Mouse (Mus musculus): ENCODE measurements around the gene Slc30a2. TPM values are rescaled to one million over a fixed set of nuclear protein-coding genes. Genes with fewer than 3 reads are reported as not detected.

Slc30a2 gene
- polyA plus RNA-seq, 1 experiment, result 0.35 TPM

GRCm38 (mm10) chr4:134298626-134299497 is 44.1 kb upstream of the Slc30a2 start:
- no peak for TF ChIP-seq CEBPB (IDR thresholded peaks at IDR 0.05; ENCODE audit: insufficient read depth, poor library complexity, severe bottlenecking)
- TF ChIP-seq TCF12 (IDR thresholded peaks at IDR 0.05; ENCODE audit: insufficient read depth, poor library complexity, severe bottlenecking), result no peak
- TF ChIP-seq MYOD1 (IDR thresholded peaks at IDR 0.05; ENCODE audit: control insufficient read depth in 1 of 3, insufficient read length in 2 of 3, low read depth in 2 of 3), result no peak
- no peak for TF ChIP-seq TCF3 (IDR thresholded peaks at IDR 0.05; ENCODE audit: insufficient read length, low read depth)
- no peak for TF ChIP-seq POLR2AphosphoS2 (IDR thresholded peaks at IDR 0.05; ENCODE audit: insufficient read length, low read depth)
- Histone ChIP-seq H3K4me2 (ENCODE audit: low read depth) (no peak overlapping the region), H3K27me3 (ENCODE audit: control insufficient read depth, insufficient read depth, insufficient read length) (no peaks in the 10 kb centered on the region), H3K79me2 (ENCODE audit: control insufficient read depth, insufficient read depth) (no peaks in the 10 kb centered on the region), H3K4me3 (no peak overlapping the region), H3ac (ENCODE audit: control insufficient read depth, insufficient read length) (no peak overlapping the region), H3K36me3 (ENCODE audit: control insufficient read depth, insufficient read depth) (no peaks in the 10 kb centered on the region)

GRCm38 (mm10) chr4:134299498-134299810 is 43.5 kb upstream of the Slc30a2 start:
- Histone ChIP-seq H3ac (ENCODE audit: control insufficient read depth, insufficient read length) (no peak overlapping the region), H3K36me3 (ENCODE audit: control insufficient read depth, insufficient read depth) (no peaks in the 10 kb centered on the region), H3K4me2 (ENCODE audit: low read depth) (no peak overlapping the region), H3K79me2 (ENCODE audit: control insufficient read depth, insufficient read depth) (no peaks in the 10 kb centered on the region), H3K4me3 (no peak overlapping the region), H3K27me3 (ENCODE audit: control insufficient read depth, insufficient read depth, insufficient read length) (no peaks in the 10 kb centered on the region)
- TF ChIP-seq SRF (IDR thresholded peaks at IDR 0.05; ENCODE audit: control insufficient read depth, insufficient read length, low read depth), result no peak
- no peak for TF ChIP-seq POLR2AphosphoS2 (IDR thresholded peaks at IDR 0.05; ENCODE audit: insufficient read length, low read depth)
- no peak for TF ChIP-seq TCF12 (IDR thresholded peaks at IDR 0.05; ENCODE audit: insufficient read depth, poor library complexity, severe bottlenecking)
- peak in 1 of 3 experiments; percentile 26 for TF ChIP-seq MYOG (IDR thresholded peaks at IDR 0.05; ENCODE audit: control insufficient read depth in 1 of 3, insufficient read depth in 1 of 3, insufficient read length in 2 of 3, low read depth in 2 of 3)
- TF ChIP-seq E2F4 (IDR thresholded peaks at IDR 0.05; ENCODE audit: insufficient read depth), result no peak
- peak in 1 of 3 experiments; percentile 25 for TF ChIP-seq MYOD1 (IDR thresholded peaks at IDR 0.05; ENCODE audit: control insufficient read depth in 1 of 3, insufficient read length in 2 of 3, low read depth in 2 of 3)
- no peak for TF ChIP-seq MAX (IDR thresholded peaks at IDR 0.05; ENCODE audit: low read depth)
- no peak for TF ChIP-seq CEBPB (IDR thresholded peaks at IDR 0.05; ENCODE audit: insufficient read depth, poor library complexity, severe bottlenecking)

GRCm38 (mm10) chr4:134300316-134300715 is 42.7 kb upstream of the Slc30a2 start:
- TF ChIP-seq REST (IDR thresholded peaks at IDR 0.05; ENCODE audit: insufficient read depth, insufficient read length) (no peak), MYOD1 (IDR thresholded peaks at IDR 0.05; ENCODE audit: control insufficient read depth in 1 of 3, insufficient read length in 2 of 3, low read depth in 2 of 3) (no peak), MYOG (IDR thresholded peaks at IDR 0.05; ENCODE audit: control insufficient read depth in 1 of 3, insufficient read depth in 1 of 3, insufficient read length in 2 of 3, low read depth in 2 of 3) (no peak), USF1 (IDR thresholded peaks at IDR 0.05; ENCODE audit: low read depth) (no peak), MAX (IDR thresholded peaks at IDR 0.05; ENCODE audit: low read depth) (no peak), POLR2AphosphoS2 (IDR thresholded peaks at IDR 0.05; ENCODE audit: insufficient read length, low read depth) (no peak), TCF12 (IDR thresholded peaks at IDR 0.05; ENCODE audit: insufficient read depth, poor library complexity, severe bottlenecking) (no peak), TCF3 (IDR thresholded peaks at IDR 0.05; ENCODE audit: insufficient read length, low read depth) (no peak), POLR2A (IDR thresholded peaks at IDR 0.05; ENCODE audit: insufficient read length, low read depth) (no peak), E2F4 (IDR thresholded peaks at IDR 0.05; ENCODE audit: insufficient read depth) (no peak), CEBPB (IDR thresholded peaks at IDR 0.05; ENCODE audit: insufficient read depth, poor library complexity, severe bottlenecking) (no peak), SRF (IDR thresholded peaks at IDR 0.05; ENCODE audit: control insufficient read depth, insufficient read length, low read depth) (no peak)
- H3K36me3 ChIP-seq (ENCODE audit: control insufficient read depth, insufficient read depth), result no peaks in the 10 kb centered on the region
- no peaks in the 10 kb centered on the region for H3K27me3 ChIP-seq (ENCODE audit: control insufficient read depth, insufficient read depth, insufficient read length)
- no peak overlapping the region for H3K4me3 ChIP-seq
- no peak overlapping the region for H3K4me2 ChIP-seq (ENCODE audit: low read depth)
- H3ac ChIP-seq (ENCODE audit: control insufficient read depth, insufficient read length), result no peak overlapping the region
- H3K79me2 ChIP-seq (ENCODE audit: control insufficient read depth, insufficient read depth), result no peaks in the 10 kb centered on the region

GRCm38 (mm10) chr4:134302084-134302483 is 40.9 kb upstream of the Slc30a2 start:
- TF ChIP-seq REST (IDR thresholded peaks at IDR 0.05; ENCODE audit: insufficient read depth, insufficient read length), result no peak
- no peak for TF ChIP-seq TCF3 (IDR thresholded peaks at IDR 0.05; ENCODE audit: insufficient read length, low read depth)
- no peak for TF ChIP-seq USF1 (IDR thresholded peaks at IDR 0.05; ENCODE audit: low read depth)
- TF ChIP-seq POLR2A (IDR thresholded peaks at IDR 0.05; ENCODE audit: insufficient read length, low read depth), result no peak
- no peak for TF ChIP-seq MAX (IDR thresholded peaks at IDR 0.05; ENCODE audit: low read depth)
- no peak for TF ChIP-seq MYOD1 (IDR thresholded peaks at IDR 0.05; ENCODE audit: control insufficient read depth in 1 of 3, insufficient read length in 2 of 3, low read depth in 2 of 3)
- no peak for TF ChIP-seq TCF12 (IDR thresholded peaks at IDR 0.05; ENCODE audit: insufficient read depth, poor library complexity, severe bottlenecking)
- TF ChIP-seq SRF (IDR thresholded peaks at IDR 0.05; ENCODE audit: control insufficient read depth, insufficient read length, low read depth), result no peak
- TF ChIP-seq CEBPB (IDR thresholded peaks at IDR 0.05; ENCODE audit: insufficient read depth, poor library complexity, severe bottlenecking), result no peak
- no peak for TF ChIP-seq MYOG (IDR thresholded peaks at IDR 0.05; ENCODE audit: control insufficient read depth in 1 of 3, insufficient read depth in 1 of 3, insufficient read length in 2 of 3, low read depth in 2 of 3)
- TF ChIP-seq E2F4 (IDR thresholded peaks at IDR 0.05; ENCODE audit: insufficient read depth), result no peak
- no peak for TF ChIP-seq POLR2AphosphoS2 (IDR thresholded peaks at IDR 0.05; ENCODE audit: insufficient read length, low read depth)
- Histone ChIP-seq H3K27me3 (ENCODE audit: control insufficient read depth, insufficient read depth, insufficient read length) (no peaks in the 10 kb centered on the region), H3ac (ENCODE audit: control insufficient read depth, insufficient read length) (no peak overlapping the region), H3K36me3 (ENCODE audit: control insufficient read depth, insufficient read depth) (no peaks in the 10 kb centered on the region), H3K4me2 (ENCODE audit: low read depth) (no peak overlapping the region), H3K79me2 (ENCODE audit: control insufficient read depth, insufficient read depth) (no peaks in the 10 kb centered on the region), H3K4me3 (no peak overlapping the region)

All from myocyte (in vitro differentiated cells).